Mouse (Mus musculus) limb, embryonic 12.5 days (tissue): ENCODE data around the gene Pitpna. TPM values are rescaled to one million over a fixed set of nuclear protein-coding genes. Genes with fewer than 3 reads are reported as not detected.
A peak's percentile ranks its signal among the peaks of the same experiment; 100 is the strongest.
"Not testable (repeated sequence)": the region's sequence is repeated elsewhere in the genome, so short reads cannot be mapped to it uniquely, and the experiment has no call there.

Experiments used
- ATAC-seq: fragments of 200-750 bp; cut with Nextera tagmentation; 2 replicates; pipeline ENCODE4 v1.8.0; 2017; ENCODE audit warnings: low read depth, moderate TSS enrichment; ENCODE audit not compliant: insufficient number of reproducible peaks, insufficient read depth, low FRiP score, low TSS enrichment
- H3K27ac ChIP-seq: fragments of 300-500 bp; sonication (generic); 2 replicates; pipeline ENCODE4 v1.5.1; 2016; ENCODE audit warnings: mild to moderate bottlenecking, moderate library complexity
- H3K27me3 ChIP-seq: fragments of 300-500 bp; sonication (generic); 2 replicates; pipeline ENCODE4 v1.6.1; 2016; ENCODE audit warnings: mild to moderate bottlenecking, moderate library complexity
- H3K36me3 ChIP-seq: fragments of 300-500 bp; sonication (generic); 2 replicates; pipeline ENCODE4 v1.6.1; 2016; ENCODE audit warnings: mild to moderate bottlenecking, moderate library complexity
- H3K4me1 ChIP-seq: fragments of 300-500 bp; sonication (generic); replicated peaks from 2 replicates; pipeline ENCODE4 v1.6.1; 2016
- H3K4me2 ChIP-seq: fragments of 300-500 bp; sonication (generic); 2 replicates; pipeline ENCODE4 v1.6.1; 2016; ENCODE audit warnings: mild to moderate bottlenecking, moderate library complexity
- H3K4me3 ChIP-seq: fragments of 300-500 bp; sonication (generic); replicated peaks from 2 replicates; pipeline ENCODE4 v1.5.1; 2016; ENCODE audit warnings: mild to moderate bottlenecking
- H3K9ac ChIP-seq: fragments of 300-500 bp; sonication (generic); replicated peaks from 2 replicates; pipeline ENCODE4 v1.6.1; 2016; ENCODE audit warnings: mild to moderate bottlenecking, moderate library complexity
- H3K9me3 ChIP-seq: fragments of 300-500 bp; sonication (generic); 2 replicates; pipeline ENCODE4 v1.6.1; 2016; ENCODE audit warnings: mild to moderate bottlenecking, moderate library complexity
- WGBS: fragments of 180-500 bp; shearing (Covaris S2); methylation state at CpG from one replicate; pipeline ENCODE4 v1.1.7; 2016; 5-methylcytosine and 5-hydroxymethylcytosine counted together
- polyA plus RNA-seq: library from polyadenylated mRNA; unstranded; fragments of >200 nt; fragmentation: Nextera tagmentation; extraction: Ambion mirVana; gene quantifications from 2 replicates; pipeline ENCODE4 v1.2.1, GENCODE M21; 2016

Pitpna gene
- polyA plus RNA-seq, 1 experiment from 2014 or later = 80.8 TPM

- Histone ChIP-seq H3K9me3 (no peaks in the 10 kb centered on the region), H3K9ac (0 out of 2 replicates have a peak overlapping the region, but pooled peaks have one; percentile 4), H3K27ac (peak overlapping the region; percentile 82), H3K36me3 (no peaks in the 10 kb centered on the region), H3K4me1 (peaks cover 40% of the 10 kb centered on the region), H3K4me3 (no peak overlapping the region), H3K4me2 (no peak overlapping the region), H3K27me3 (no peaks in the 10 kb centered on the region)
- ATAC-seq = 0 out of 2 replicates have a peak, but pooled peaks have one; percentile 44
- 54% methylated on average over 9 of the region's 9 CpGs for WGBS
Measured at GRCm38 (mm10) chr11:75551961-75552441, 35.9 kb upstream of the Pitpna start.

- Histone ChIP-seq H3K9ac (no peak overlapping the region), H3K36me3 (no peaks in the 10 kb centered on the region), H3K4me2 (no peak overlapping the region), H3K27ac (no peak overlapping the region), H3K4me1 (peaks cover 40% of the 10 kb centered on the region), H3K4me3 (no peak overlapping the region), H3K27me3 (no peaks in the 10 kb centered on the region), H3K9me3 (peaks cover 2% of the 10 kb centered on the region; the same call in 1 of the 2 replicates)
- 33% methylated on average over 7 of the region's 7 CpGs for WGBS
- no peak for ATAC-seq
Measured at GRCm38 (mm10) chr11:75552906-75553482, 34.9 kb upstream of the Pitpna start.

- H3K9ac ChIP-seq, H3K4me3 ChIP-seq, H3K27me3 ChIP-seq, H3K36me3 ChIP-seq, ATAC-seq, H3K27ac ChIP-seq, H3K4me2 ChIP-seq, H3K9me3 ChIP-seq: not testable (repeated sequence)
- H3K4me1 ChIP-seq = peaks cover 25% of the 10 kb centered on the region
- WGBS = 92% methylated on average over 6 of the region's 6 CpGs
Measured at GRCm38 (mm10) chr11:75556006-75556405, 31.9 kb upstream of the Pitpna start.

GRCm38 (mm10) chr11:75557142-75557541 lies 30.8 kb upstream of the Pitpna start:
- no peak overlapping the region for H3K4me2 ChIP-seq
- H3K9me3 ChIP-seq = peaks cover 5% of the 10 kb centered on the region; the same call in 1 of the 2 replicates
- no peak for ATAC-seq
- no peaks in the 10 kb centered on the region for H3K27me3 ChIP-seq
- 82% methylated on average over 6 of the region's 6 CpGs for WGBS
- peaks cover 13% of the 10 kb centered on the region for H3K4me1 ChIP-seq
- no peak overlapping the region for H3K27ac ChIP-seq
- no peak overlapping the region for H3K4me3 ChIP-seq
- no peak overlapping the region for H3K9ac ChIP-seq
- no peaks in the 10 kb centered on the region for H3K36me3 ChIP-seq

- no peak overlapping the region for H3K9ac ChIP-seq
- H3K9me3 ChIP-seq = peaks cover 5% of the 10 kb centered on the region; the same call in 1 of the 2 replicates
- 87% methylated on average over 1 of the region's 1 CpGs for WGBS
- no peaks in the 10 kb centered on the region for H3K36me3 ChIP-seq
- peaks cover 4% of the 10 kb centered on the region for H3K4me1 ChIP-seq
- H3K4me3 ChIP-seq = no peak overlapping the region
- H3K27me3 ChIP-seq = no peaks in the 10 kb centered on the region
- ATAC-seq = no peak
- no peak overlapping the region for H3K27ac ChIP-seq
- no peak overlapping the region for H3K4me2 ChIP-seq
Measured at GRCm38 (mm10) chr11:75558101-75558500, 29.8 kb upstream of the Pitpna start.

GRCm38 (mm10) chr11:75559870-75560504 lies 27.9 kb upstream of the Pitpna start:
- Histone ChIP-seq H3K4me2 (no peak overlapping the region), H3K4me1 (0 out of 2 replicates have a peak, but pooled peaks cover 3% of the 10 kb centered on the region), H3K27me3 (no peaks in the 10 kb centered on the region), H3K9ac (no peak overlapping the region), H3K27ac (no peak overlapping the region), H3K9me3 (peaks cover 5% of the 10 kb centered on the region; the same call in 1 of the 2 replicates), H3K36me3 (no peaks in the 10 kb centered on the region), H3K4me3 (no peak overlapping the region)
- WGBS = 89% methylated on average over 8 of the region's 8 CpGs
- ATAC-seq = no peak

GRCm38 (mm10) chr11:75560530-75561409 lies 27.1 kb upstream of the Pitpna start:
- no peak overlapping the region for H3K4me2 ChIP-seq
- ATAC-seq = no peak
- peaks cover 5% of the 10 kb centered on the region; the same call in 1 of the 2 replicates for H3K9me3 ChIP-seq
- no peaks in the 10 kb centered on the region for H3K27me3 ChIP-seq
- H3K9ac ChIP-seq = no peak overlapping the region
- 69% methylated on average over 14 of the region's 14 CpGs for WGBS
- 0 out of 2 replicates have a peak, but pooled peaks cover 3% of the 10 kb centered on the region for H3K4me1 ChIP-seq
- no peak overlapping the region for H3K27ac ChIP-seq
- no peaks in the 10 kb centered on the region for H3K36me3 ChIP-seq
- no peak overlapping the region for H3K4me3 ChIP-seq

- no peak for ATAC-seq
- no peak overlapping the region for H3K9ac ChIP-seq
- H3K4me3 ChIP-seq = no peak overlapping the region
- no peak overlapping the region for H3K4me2 ChIP-seq
- no peaks in the 10 kb centered on the region for H3K36me3 ChIP-seq
- peaks cover 5% of the 10 kb centered on the region; the same call in 1 of the 2 replicates for H3K9me3 ChIP-seq
- WGBS = 81% methylated on average over 5 of the region's 5 CpGs
- no peak overlapping the region for H3K27ac ChIP-seq
- no peaks in the 10 kb centered on the region for H3K27me3 ChIP-seq
- H3K4me1 ChIP-seq = 0 out of 2 replicates have a peak, but pooled peaks cover 3% of the 10 kb centered on the region
Measured at GRCm38 (mm10) chr11:75561410-75561791, 26.5 kb upstream of the Pitpna start.

- Histone ChIP-seq H3K9me3 (peaks cover 5% of the 10 kb centered on the region; the same call in 1 of the 2 replicates), H3K4me2 (no peak overlapping the region), H3K27ac (no peak overlapping the region), H3K4me3 (no peak overlapping the region), H3K27me3 (no peaks in the 10 kb centered on the region), H3K4me1 (0 out of 2 replicates have a peak, but pooled peaks cover 3% of the 10 kb centered on the region), H3K36me3 (no peaks in the 10 kb centered on the region), H3K9ac (no peak overlapping the region)
- no peak for ATAC-seq
- 88% methylated on average over 8 of the region's 8 CpGs for WGBS
Measured at GRCm38 (mm10) chr11:75562840-75563239, 25.1 kb upstream of the Pitpna start.

- 0 out of 2 replicates have a peak, but pooled peaks cover 3% of the 10 kb centered on the region for H3K4me1 ChIP-seq
- ATAC-seq = no peak
- no peak overlapping the region for H3K4me2 ChIP-seq
- H3K9ac ChIP-seq = no peak overlapping the region
- no peaks in the 10 kb centered on the region for H3K36me3 ChIP-seq
- no peak overlapping the region for H3K27ac ChIP-seq
- H3K27me3 ChIP-seq = no peaks in the 10 kb centered on the region
- no peak overlapping the region for H3K4me3 ChIP-seq
- H3K9me3 ChIP-seq = no peaks in the 10 kb centered on the region
- WGBS = 77% methylated on average over 18 of the region's 18 CpGs
Measured at GRCm38 (mm10) chr11:75563851-75564548, 23.9 kb upstream of the Pitpna start.
